Mouse (Mus musculus) olfactory bulb, adult 2 months (tissue): Measurements from ENCODE around the gene Tpr. TPM values are rescaled to one million over a fixed set of nuclear protein-coding genes. Genes with fewer than 3 reads are reported as not detected.

Experiments
- H3K27ac ChIP-seq: fragments of 200-500 bp; 2 replicates; pipeline ENCODE4 v1.5.1; 2012; ENCODE audit warnings: low read depth, low read length; ENCODE audit not compliant: insufficient read depth
- H3K4me1 ChIP-seq: fragments of 200-500 bp; 2 replicates; pipeline ENCODE4 v1.6.1; 2012; ENCODE audit warnings: low read length; ENCODE audit not compliant: control insufficient read depth, insufficient read depth
- H3K4me3 ChIP-seq: fragments of 200-500 bp; 2 replicates; pipeline ENCODE4 v1.5.1; 2012; ENCODE audit warnings: mild to moderate bottlenecking, low read depth, low read length, moderate library complexity; ENCODE audit not compliant: insufficient read depth
- CTCF ChIP-seq: fragments of 200-500 bp; IDR thresholded peaks from 2 replicates; pipeline ENCODE4 v1.5.1; 2012; ENCODE audit warnings: low read depth, mild to moderate bottlenecking, low read length, moderate library complexity; ENCODE audit not compliant: insufficient read depth
- POLR2A ChIP-seq: fragments of 200-500 bp; IDR thresholded peaks from 2 replicates; pipeline ENCODE4 v1.6.1; 2012; ENCODE audit warnings: mild to moderate bottlenecking, low read depth, low read length, moderate library complexity; ENCODE audit not compliant: insufficient read depth
- WGBS: fragments of 180-500 bp; shearing (Covaris S2); methylation state at CpG from one replicate; pipeline ENCODE4 v1.1.7; 2018; 5-methylcytosine and 5-hydroxymethylcytosine counted together
- polyA plus RNA-seq: library from polyadenylated mRNA; stranded (reverse); fragments of >200 nt; gene quantifications from 2 replicates; pipeline ENCODE4 v1.2.4, GENCODE M21; 2012; ENCODE audit warnings: low replicate concordance; ENCODE audit not compliant: missing spikeins, insufficient read depth, insufficient read length

Tpr gene
- polyA plus RNA-seq, 1 experiment, result not detected

DNA sequence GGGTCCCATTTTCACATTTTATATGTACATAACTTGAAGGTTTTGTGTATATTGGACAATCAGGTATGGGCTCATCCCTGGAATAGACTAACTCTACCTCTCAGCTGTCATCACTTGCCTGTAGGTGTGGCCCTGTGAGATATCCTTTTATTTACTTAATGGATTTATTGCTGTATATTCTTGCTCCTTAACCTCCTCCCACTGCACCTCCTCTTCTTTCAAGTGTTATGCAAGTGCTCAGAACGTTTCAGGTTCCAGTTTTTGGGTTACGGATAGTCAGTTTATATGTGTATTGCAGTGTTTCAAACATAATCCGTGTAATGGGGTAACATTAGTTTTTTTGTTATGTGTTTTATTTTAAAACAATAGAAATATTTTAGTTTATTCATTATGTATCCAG is 46.0 kb downstream of the Tpr start:
- no peak for TF ChIP-seq POLR2A
- no peak for TF ChIP-seq CTCF
- H3K4me3 ChIP-seq, result no peak overlapping the region
- 96% methylated on average over 3 of the region's 3 CpGs for WGBS
- H3K4me1 ChIP-seq, result no peaks in the 10 kb centered on the region
- H3K27ac ChIP-seq, result no peak overlapping the region

DNA sequence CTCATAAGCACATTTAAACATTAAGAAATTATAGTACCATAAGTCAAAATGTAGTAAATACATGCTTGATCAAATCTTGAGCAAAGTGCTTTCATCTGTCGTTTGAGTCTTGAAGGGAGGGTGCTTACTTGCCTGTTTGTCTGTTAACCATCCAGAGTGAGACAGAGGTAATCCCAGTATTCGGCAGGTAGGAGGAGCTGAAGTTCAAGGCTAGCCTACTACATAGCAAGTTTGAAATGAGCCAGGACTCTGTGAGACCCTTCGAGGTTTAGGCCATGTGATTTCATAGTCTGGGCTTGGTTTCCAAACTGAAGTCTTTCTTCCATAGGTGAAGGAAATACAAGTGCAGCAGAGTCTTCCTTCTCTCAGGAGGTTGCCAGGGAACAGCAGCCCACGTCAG is 49.1 kb downstream of the Tpr start:
- 79% methylated on average over 4 of the region's 4 CpGs for WGBS
- no peak overlapping the region for H3K27ac ChIP-seq

GRCm38 (mm10) chr1:150458977-150459376 is 66.3 kb downstream of the Tpr start:
- Histone ChIP-seq H3K4me1 (no peaks in the 10 kb centered on the region), H3K4me3 (no peak overlapping the region), H3K27ac (no peak overlapping the region)
- 95% methylated on average over 5 of the region's 5 CpGs for WGBS
- TF ChIP-seq CTCF, result no peak
- TF ChIP-seq POLR2A, result no peak

More for the DNA sequence above, 49.1 kb downstream of the Tpr start:
- TF ChIP-seq POLR2A (no peak), CTCF (no peak)
- Histone ChIP-seq H3K4me3 (no peak overlapping the region), H3K4me1 (no peaks in the 10 kb centered on the region)

- Histone ChIP-seq H3K4me3 (no peak overlapping the region), H3K27ac (no peak overlapping the region), H3K4me1 (no peaks in the 10 kb centered on the region)
- TF ChIP-seq POLR2A (no peak), CTCF (no peak)
- WGBS, result 84% methylated on average over 3 of the region's 3 CpGs
Observed at GRCm38 (mm10) chr1:150459599-150459998, 67.0 kb downstream of the Tpr start.

DNA sequence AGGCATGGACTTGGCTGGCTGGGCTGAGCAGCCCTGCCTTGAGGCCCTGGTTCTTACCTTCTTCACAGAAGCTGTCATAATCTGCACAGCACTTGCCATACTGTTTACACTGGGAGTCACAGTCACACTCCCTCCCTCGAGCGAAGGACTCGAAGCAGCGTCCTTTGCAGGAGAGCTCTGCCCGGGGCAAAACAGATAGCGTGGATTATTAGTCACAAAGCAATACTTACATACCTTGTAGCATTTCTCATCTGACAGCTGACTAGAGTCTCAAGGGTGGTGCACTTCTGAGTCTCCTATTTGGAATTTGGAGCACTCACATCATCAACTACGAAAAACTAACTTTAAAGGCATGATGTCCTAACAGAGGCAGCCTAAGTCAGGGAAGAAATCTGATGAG is 68.0 kb downstream of the Tpr start:
- TF ChIP-seq CTCF (no peak), POLR2A (no peak)
- H3K4me3 ChIP-seq, result no peak overlapping the region
- no peak overlapping the region for H3K27ac ChIP-seq
- no peaks in the 10 kb centered on the region for H3K4me1 ChIP-seq
- WGBS, result 82% methylated on average over 7 of the region's 7 CpGs

DNA sequence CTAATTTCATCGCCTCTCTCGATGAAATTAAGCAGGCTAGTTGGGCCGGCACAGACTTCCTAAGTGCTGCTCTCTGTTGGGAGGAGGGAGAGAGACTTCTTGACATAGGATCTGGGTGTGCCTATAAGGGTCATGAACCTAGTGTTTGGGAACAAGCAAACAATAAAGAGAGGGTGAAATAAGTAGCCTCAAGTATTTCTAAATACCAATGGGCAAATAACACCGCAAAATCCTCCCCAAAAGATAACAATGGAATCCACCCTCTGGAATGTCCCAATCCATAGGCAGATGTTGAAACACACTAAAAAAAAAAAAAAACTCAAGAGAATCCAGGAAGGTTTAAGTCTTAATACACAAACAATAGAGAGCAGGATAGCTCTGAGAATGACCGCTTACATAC is 70.4 kb downstream of the Tpr start:
- 87% methylated on average over 5 of the region's 5 CpGs for WGBS
- H3K27ac ChIP-seq, result no peak overlapping the region
- H3K4me3 ChIP-seq, result no peak overlapping the region
- no peak for TF ChIP-seq POLR2A
- TF ChIP-seq CTCF, result no peak
- H3K4me1 ChIP-seq, result no peaks in the 10 kb centered on the region

GRCm38 (mm10) chr1:150463691-150464090 is 71.1 kb downstream of the Tpr start:
- Histone ChIP-seq H3K4me3 (no peak overlapping the region), H3K4me1 (no peaks in the 10 kb centered on the region), H3K27ac (no peak overlapping the region)
- TF ChIP-seq CTCF (no peak), POLR2A (no peak)
- WGBS, result 92% methylated on average over 4 of the region's 4 CpGs

DNA sequence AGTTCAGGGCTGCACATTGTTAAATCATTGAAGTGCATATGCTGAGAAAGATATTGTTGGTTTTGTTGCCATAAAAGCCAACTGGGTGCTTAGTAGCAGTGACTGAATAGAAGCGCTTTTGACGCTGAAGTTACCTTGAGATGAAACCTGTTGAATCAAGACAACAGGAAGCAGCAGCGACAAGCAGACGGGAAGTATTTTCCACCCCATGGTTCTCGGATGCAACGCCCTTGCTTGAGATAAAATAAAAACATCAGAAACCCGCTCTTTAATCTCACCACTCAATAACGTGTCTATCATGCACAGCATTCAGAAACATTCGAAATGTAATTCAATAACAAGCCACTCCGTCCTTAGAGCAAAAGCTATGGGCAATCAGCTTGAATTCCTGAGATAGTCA is 72.7 kb downstream of the Tpr start:
- TF ChIP-seq POLR2A, result no peak
- TF ChIP-seq CTCF, result no peak
- no peak overlapping the region for H3K27ac ChIP-seq
- H3K4me3 ChIP-seq, result no peak overlapping the region
- 85% methylated on average over 10 of the region's 10 CpGs for WGBS
- no peaks in the 10 kb centered on the region for H3K4me1 ChIP-seq

GRCm38 (mm10) chr1:150466132-150466531 is 73.5 kb downstream of the Tpr start, which contains the start of gene Prg4:
Gene Prg4, minus strand, starts transcription at chr1:150466165.
- TF ChIP-seq CTCF (no peak), POLR2A (no peak)
- Histone ChIP-seq H3K4me1 (no peaks in the 10 kb centered on the region), H3K27ac (no peak within 1 kb of the TSS), H3K4me3 (no peak within 1 kb of the TSS)
- 89% methylated on average over 3 of the region's 3 CpGs for WGBS

GRCm38 (mm10) chr1:150469992-150470391 is 77.4 kb downstream of the Tpr start:
- H3K4me3 ChIP-seq, result no peak overlapping the region
- TF ChIP-seq CTCF, result no peak
- TF ChIP-seq POLR2A, result no peak
- WGBS, result 72% methylated on average over 3 of the region's 3 CpGs
- no peak overlapping the region for H3K27ac ChIP-seq
- no peaks in the 10 kb centered on the region for H3K4me1 ChIP-seq
